Mouse (Mus musculus) spleen, adult 18-20 months (tissue): ENCODE measurements around the gene Slc38a9.

Experiments
- DNase-seq, 2 experiments: peaks; one replicate each; pipeline ENCODE4 v3.0.0; 2022; ENCODE audit warnings: mixed read lengths in 2 of 2

Slc38a9 gene

GRCm38 (mm10) chr13:112660574-112661381 lies at the start of gene Slc38a9:
Gene Slc38a9, plus strand, starts transcription at chr13:112660751.
- DNase-seq: peak; percentile 84 to 88

GRCm38 (mm10) chr13:112621592-112621991 lies 39.0 kb upstream of the Slc38a9 start:
- no peak for DNase-seq

- no peak for DNase-seq
Measured at GRCm38 (mm10) chr13:112623656-112624055, 36.9 kb upstream of the Slc38a9 start.

DNA sequence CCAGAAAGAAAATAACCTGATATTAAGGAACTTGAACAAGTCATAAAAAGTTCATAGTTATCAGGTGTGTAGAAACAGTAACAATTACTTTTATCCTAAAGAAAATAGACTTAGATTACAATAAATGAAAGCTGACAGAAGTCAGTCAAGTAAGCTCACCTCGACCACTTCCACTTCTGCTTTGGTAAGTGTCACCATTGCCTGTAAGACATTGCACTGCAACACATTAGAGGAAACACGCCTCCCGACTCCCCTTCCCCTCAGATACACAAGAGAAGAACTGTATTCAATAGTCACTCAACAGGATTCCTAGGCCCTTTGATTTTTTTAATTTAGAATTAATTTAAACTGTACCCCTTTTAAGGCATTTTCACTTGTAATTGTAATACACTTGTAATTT lies 35.9 kb upstream of the Slc38a9 start:
- DNase-seq: no peak

- no peak for DNase-seq
Measured at GRCm38 (mm10) chr13:112625566-112625965, 35.0 kb upstream of the Slc38a9 start.

- no peak for DNase-seq
Measured at GRCm38 (mm10) chr13:112635174-112635837, 25.2 kb upstream of the Slc38a9 start.

DNA sequence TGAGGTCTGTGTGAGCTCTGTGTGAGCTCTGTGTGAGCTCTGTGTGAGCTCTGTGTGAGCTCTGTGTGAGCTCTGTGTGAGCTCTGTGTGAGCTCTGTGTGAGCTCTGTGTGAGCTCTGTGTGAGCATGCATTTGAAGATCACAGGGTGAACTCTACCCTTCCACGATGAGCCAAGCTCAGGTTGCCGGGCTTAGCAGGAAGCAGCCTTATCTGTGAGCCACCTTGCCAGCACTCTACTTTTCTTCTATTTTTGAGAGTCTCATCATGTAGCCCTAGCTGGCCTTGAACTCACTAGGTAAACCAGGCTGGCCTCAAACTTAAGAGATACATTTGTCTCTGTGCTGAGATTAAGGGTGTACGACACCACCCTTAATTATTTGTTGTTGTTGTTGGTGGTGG lies 24.1 kb upstream of the Slc38a9 start:
- DNase-seq: no peak

- DNase-seq: no peak
Measured at GRCm38 (mm10) chr13:112639111-112639510, 21.4 kb upstream of the Slc38a9 start.

DNA sequence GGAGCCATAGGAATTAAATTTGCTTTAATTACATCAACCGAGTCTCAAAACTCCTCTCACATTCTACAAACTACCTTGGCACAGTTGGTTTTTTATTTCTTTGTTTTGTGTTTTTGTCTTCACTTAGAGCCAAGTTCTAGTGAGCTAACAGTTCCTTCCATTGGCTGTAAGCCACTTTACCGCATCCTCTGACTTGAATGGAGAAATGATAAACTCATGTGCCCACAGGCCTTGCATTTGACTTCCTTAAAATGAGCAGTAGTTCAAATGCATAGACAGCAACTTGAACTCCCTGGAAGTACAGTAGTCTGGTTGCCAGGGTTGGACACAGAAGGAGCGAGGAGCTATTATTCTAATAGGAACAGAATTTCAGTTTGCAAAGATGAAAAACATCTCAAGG lies 17.7 kb upstream of the Slc38a9 start:
- DNase-seq: no peak

GRCm38 (mm10) chr13:112644996-112645395 lies 15.6 kb upstream of the Slc38a9 start:
- no peak for DNase-seq

- DNase-seq: no peak
Measured at GRCm38 (mm10) chr13:112645529-112646186, 14.9 kb upstream of the Slc38a9 start.

DNA sequence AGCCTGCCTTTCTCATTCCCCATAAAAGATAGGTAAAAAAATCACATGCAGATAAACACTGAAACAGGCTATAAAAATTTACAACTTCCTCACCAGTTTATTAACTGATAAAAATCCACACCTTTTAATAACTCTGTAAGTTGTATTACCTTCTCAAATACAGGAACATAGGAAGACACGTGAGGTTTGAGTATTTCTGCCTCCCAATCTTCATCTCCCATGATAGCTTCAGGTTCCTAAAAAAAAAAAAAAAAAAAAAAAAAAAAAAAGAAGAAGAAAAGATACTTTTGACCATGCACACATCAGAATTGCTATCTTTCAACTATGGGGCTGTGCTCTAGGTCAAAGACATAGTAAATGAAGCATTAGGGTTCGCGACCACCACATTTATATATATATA lies 9.4 kb upstream of the Slc38a9 start:
- DNase-seq: no peak

GRCm38 (mm10) chr13:112652205-112652604 lies 8.3 kb upstream of the Slc38a9 start, which contains the start of gene Ddx4:
Gene Ddx4, minus strand, starts transcription at chr13:112652475.
- DNase-seq: no peak

DNA sequence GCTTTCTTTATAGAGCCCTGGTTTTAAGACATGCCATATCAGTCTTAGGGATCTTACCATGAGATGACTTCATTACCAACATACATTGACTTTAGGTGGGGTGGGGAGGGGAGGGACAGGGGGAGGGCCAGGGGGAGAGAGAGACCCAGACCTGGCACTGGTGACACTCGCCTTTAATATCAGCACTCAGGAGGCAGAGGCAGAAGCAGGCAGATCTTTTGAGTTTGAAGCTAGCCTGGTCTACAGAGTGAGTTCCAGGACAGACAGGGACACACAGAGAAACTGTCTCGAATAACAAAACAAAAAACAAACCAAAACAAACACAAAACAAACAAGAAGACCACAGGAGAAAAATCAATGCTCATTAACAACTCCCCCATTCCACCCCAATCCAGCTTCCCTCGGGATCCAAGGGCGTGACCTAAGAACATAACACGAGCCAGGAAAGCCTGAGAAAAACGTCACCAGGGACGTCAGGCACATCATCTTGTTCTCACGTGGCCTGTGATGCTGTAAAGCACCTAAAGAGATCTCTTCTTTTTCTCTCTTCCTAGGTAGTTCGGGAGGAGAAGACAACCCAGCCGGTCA lies 471 bp upstream of the Slc38a9 start:
- no peak for DNase-seq

GRCm38 (mm10) chr13:112661687-112662086 lies 1.1 kb downstream of the Slc38a9 start:
- no peak for DNase-seq

DNA sequence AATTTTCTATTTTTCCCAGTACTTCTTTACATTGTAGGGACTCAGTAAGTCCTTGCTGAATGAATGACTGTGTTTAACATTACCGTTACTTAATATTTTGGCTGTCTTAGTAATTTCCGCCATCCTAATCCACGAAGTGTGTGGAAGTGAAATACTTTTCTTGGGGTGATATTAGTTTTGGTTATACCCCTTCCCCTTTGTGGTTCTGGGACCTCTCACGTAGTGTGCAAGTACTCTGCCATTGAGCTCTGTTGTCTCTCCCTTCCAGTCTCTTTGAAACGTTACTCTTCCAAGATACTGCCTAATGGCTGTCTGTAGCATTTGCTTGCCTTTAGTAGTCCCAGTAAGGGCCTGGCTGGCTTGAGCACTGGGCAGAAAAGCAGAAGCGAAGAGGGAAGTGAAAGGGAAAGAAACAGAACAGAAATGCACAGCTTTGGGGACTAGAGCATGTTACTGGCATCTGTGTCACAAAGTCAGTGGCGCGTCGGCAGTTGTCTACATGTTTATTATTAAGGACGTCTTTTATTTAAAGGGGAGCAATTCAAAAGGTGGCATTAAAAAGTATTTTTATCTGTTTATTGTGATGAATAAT lies 6.0 kb downstream of the Slc38a9 start:
- DNase-seq: peak; percentile 13 to 20

DNA sequence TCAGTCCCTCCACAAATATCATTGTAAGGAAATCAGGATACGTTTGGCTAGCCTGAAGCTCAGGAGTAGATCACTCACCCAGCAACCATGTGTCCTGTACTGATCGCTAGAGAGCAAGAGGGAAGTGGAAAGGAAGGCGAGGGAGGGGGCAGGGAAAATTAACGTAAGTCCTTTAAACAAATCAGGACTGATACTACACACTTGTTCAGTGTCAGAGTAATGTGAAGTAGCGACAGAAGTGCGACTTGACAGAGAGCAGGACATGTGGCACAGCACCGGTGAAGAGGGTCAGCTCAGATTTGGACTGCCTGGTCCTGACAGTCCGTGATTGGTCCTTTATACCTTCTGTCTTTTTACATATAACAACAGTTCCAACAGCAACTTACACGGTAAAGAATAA lies 6.7 kb downstream of the Slc38a9 start:
- DNase-seq: peak; percentile 10 to 20

GRCm38 (mm10) chr13:112671708-112672107 lies 11.2 kb downstream of the Slc38a9 start:
- DNase-seq: no peak

DNA sequence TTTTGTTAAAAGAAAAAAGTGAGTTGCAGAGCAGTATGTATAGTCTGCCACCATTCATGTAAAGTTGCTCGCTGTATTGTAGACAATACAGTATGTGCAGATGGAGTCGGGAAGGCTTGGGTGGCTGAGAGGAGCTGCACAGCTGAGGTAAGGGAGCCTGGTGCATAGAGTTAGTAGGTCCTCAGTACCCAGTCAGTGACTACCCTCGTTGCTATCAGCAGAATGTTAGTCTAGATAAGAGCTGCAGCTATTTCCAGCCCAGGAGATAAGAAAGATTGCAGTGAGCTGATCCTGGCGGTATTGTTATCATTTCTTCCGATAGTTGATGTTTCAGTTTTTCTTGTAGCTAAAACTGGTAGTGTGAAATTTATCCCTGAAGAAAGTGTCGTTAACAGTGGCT lies 12.2 kb downstream of the Slc38a9 start:
- DNase-seq: no peak

GRCm38 (mm10) chr13:112673899-112674447 lies 13.4 kb downstream of the Slc38a9 start:
- peak in 1 of 2 experiments; percentile 30 for DNase-seq

DNA sequence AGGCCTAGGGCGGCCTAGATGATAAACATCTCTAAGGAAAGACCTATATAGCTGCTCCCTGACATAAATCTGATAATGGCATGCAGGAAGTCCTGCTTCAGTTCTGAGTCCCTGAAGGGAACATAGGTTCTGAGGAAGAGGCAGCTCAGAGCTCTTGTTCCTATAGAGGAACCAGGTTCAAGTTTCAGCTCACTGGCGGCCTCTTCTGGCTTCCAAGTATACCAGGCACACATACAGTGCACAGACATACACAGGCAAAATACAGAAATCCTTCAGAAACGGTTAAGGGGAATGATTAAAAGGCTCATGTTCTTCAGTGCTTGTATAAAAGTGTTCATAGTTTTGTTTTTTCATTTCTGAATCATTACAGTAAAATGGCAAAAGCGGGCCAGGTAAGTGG lies 17.6 kb downstream of the Slc38a9 start:
- DNase-seq: no peak

- no peak for DNase-seq
Measured at GRCm38 (mm10) chr13:112683312-112683711, 22.8 kb downstream of the Slc38a9 start.

GRCm38 (mm10) chr13:112683970-112684369 lies 23.4 kb downstream of the Slc38a9 start:
- DNase-seq: no peak
